Comparison of ENCODE assay signal across 22 mouse cellular contexts in genomic region chr14:98085141-98085540, GRCm38 (mm10).
"Had no signal": no experiment of that assay in that cellular context is flagged by ENCODE, and none has a peak within 500 bp of the region (broad histone marks: within the 10 kb centered on the region; RNA-seq: fewer than 3 reads in every experiment).

No protein-coding gene starts in this region.

- H3K36me3 ChIP-seq: heart, embryonic 10.5 days; heart, embryonic 12.5 days; hindbrain, embryonic 10.5 days; hindbrain, embryonic 12.5 days; limb, embryonic 13.5 days; limb, embryonic 15.5 days; liver, embryonic 12.5 days had no signal

- ATAC-seq: hindbrain, embryonic 16.5 days; inflammation-experienced regulatory T-cells, adult 6 months; liver, embryonic 12.5 days had no signal

- H3K4me1 ChIP-seq: heart, embryonic 12.5 days; hindbrain, embryonic 12.5 days; limb, embryonic 15.5 days; liver, embryonic 12.5 days had no signal

- H3K4me2 ChIP-seq: heart, embryonic 12.5 days; hindbrain, embryonic 12.5 days; hindbrain, embryonic 14.5 days; limb, embryonic 13.5 days; limb, embryonic 15.5 days; liver, embryonic 12.5 days had no signal

- H3K9ac ChIP-seq: heart, embryonic 12.5 days; hindbrain, embryonic 12.5 days; hindbrain, embryonic 14.5 days; limb, embryonic 13.5 days; limb, embryonic 15.5 days; liver, embryonic 12.5 days; liver, embryonic 14.5 days had no signal

- H3K9me3 ChIP-seq: heart, embryonic 10.5 days; heart, embryonic 12.5 days; hindbrain, embryonic 10.5 days; hindbrain, embryonic 12.5 days; limb, embryonic 13.5 days; limb, embryonic 15.5 days; liver, embryonic 12.5 days had no signal

- H3K4me3 ChIP-seq: heart, embryonic 10.5 days; heart, embryonic 12.5 days; hindbrain, embryonic 10.5 days; hindbrain, embryonic 12.5 days; limb, embryonic 13.5 days; limb, embryonic 15.5 days; liver, embryonic 12.5 days had no signal

- H3K27me3 ChIP-seq: heart, embryonic 12.5 days; hindbrain, embryonic 12.5 days; limb, embryonic 13.5 days; limb, embryonic 15.5 days; liver, embryonic 12.5 days had no signal

- DNase-seq: gastrocnemius, postnatal 25 days; heart, adult 18-20 months; heart, postnatal 10 days; heart, postnatal 4 days; kidney, adult 11 months; kidney, adult 8-10 months; kidney, postnatal 10 days; kidney, postnatal 25 days; layer of hippocampus, adult 9-11 months; layer of hippocampus, postnatal 36 days; left cerebral cortex, postnatal 4 days had no signal

- H3K27ac ChIP-seq: heart, embryonic 10.5 days; hindbrain, embryonic 10.5 days; hindbrain, embryonic 12.5 days; hindbrain, embryonic 14.5 days; limb, embryonic 13.5 days; limb, embryonic 15.5 days; liver, embryonic 12.5 days; liver, embryonic 14.5 days had no signal
